Mouse (Mus musculus): ENCODE measurements around the gene Sept11. TPM values are rescaled to one million over a fixed set of nuclear protein-coding genes. Genes with fewer than 3 reads are reported as not detected.

Sept11 gene
- total RNA-seq, 2 experiments from 2014 or later = 38.7 to 44.5 TPM

DNA sequence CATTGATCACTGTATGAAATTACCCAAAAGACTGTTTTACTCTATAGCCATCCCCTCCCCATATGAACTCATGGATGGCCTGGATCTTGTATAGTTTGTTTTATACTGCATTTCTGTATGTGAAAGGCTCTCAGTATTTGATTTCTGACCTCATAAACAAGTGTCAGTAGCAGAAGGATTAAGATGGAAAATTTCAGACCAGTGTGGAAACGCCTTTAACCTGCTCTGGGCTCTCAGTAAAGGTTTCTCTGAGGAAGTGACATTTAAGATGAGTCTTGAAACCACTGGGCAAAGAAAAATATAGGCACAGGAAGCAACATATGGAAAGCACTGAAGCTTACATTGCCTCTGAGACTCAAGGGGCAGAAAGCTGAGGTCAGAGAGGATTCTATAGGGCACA is 114.3 kb downstream of the Sept11 start:
- ATAC-seq (replicated peaks; ENCODE audit: low FRiP score, low TSS enrichment, poor library complexity, severe bottlenecking) = no peak

DNA sequence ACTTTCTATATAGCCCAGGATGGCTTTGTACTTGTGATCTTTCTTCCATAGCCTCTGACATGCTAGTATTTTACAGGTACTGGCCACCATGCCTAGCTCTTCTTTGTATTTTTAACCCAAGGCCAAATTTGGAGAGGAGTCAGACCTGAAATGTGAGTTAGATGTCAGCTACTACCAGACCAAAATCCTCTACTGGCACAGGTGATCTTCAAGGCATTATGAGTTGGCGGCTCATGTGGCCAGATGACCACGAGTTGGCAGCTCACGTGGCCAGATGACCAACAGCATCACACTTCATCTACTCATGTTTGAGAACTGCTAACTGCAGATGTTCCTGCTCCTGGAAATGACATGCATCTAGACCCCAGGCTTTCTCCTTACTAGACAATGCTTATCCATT is 125.1 kb downstream of the Sept11 start:
- ATAC-seq (replicated peaks; ENCODE audit: low FRiP score, low TSS enrichment, poor library complexity, severe bottlenecking) = no peak

DNA sequence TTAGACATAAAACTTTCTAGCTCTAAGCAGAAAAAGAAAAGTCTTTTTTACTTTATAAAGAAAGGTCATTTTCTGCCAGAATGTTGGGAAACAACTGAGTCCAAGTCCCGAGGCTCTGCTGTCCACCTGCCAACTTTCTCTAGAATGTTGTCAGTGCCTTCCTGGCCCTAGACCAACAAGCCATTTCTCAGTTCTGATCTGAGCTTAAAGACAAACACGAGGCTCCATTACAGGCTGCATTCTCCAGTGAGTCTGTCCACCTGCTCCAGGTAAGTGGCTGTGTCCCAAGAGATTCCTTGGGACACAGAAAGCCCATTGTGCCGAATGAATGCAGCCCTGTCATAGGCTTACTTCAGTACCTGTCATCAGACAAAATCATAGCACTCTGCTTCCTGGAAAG is 128.4 kb downstream of the Sept11 start:
- ATAC-seq (replicated peaks; ENCODE audit: low FRiP score, low TSS enrichment, poor library complexity, severe bottlenecking) = no peak

DNA sequence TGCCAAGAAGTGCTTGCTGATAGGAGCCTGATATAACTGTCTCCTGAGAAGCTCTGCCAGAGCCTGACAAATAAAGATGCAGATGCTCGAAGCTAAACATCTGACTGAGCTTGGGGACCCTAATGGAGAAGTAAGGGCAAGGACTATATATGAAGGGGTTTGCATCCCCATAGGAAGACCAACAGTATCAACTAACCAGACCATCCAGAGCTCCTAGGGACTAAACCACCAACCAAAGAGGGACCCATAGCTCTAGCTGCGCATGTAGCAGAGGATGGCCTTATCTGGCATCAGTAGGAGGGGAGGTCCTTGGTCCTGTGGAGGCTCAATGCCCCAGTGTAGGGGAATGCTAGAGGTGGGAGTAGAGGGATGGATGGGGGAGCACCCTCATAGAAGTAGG is 131.3 kb downstream of the Sept11 start:
- ATAC-seq (replicated peaks; ENCODE audit: low FRiP score, low TSS enrichment, poor library complexity, severe bottlenecking) = no peak

Other genes with a start within 250 kb of the Sept11 start
- gene Sowahb, start 48.4 kb upstream of the Sept11 start, total RNA-seq (2014; fragmentation: Nextera tagmentation) = not detected in 2 replicates
- gene Sowahb, start 48.4 kb upstream of the Sept11 start, total RNA-seq (2017) = not detected in 2 replicates
- gene Ccni, start 113.1 kb downstream of the Sept11 start, total RNA-seq (2014; fragmentation: Nextera tagmentation) = 104 and 113 TPM in 2 replicates
- gene Ccni, start 113.1 kb downstream of the Sept11 start, total RNA-seq (2017) = 115 and 124 TPM in 2 replicates
- gene 2010109A12Rik, start 113.1 kb downstream of the Sept11 start, total RNA-seq (2014; fragmentation: Nextera tagmentation) = 1.8 TPM in 1 of 2 replicates, not detected in the other
- not detected in 2 replicates for gene 2010109A12Rik, start 113.1 kb downstream of the Sept11 start, total RNA-seq (2017)
- gene Ccng2, start 173.8 kb downstream of the Sept11 start, total RNA-seq (2014; fragmentation: Nextera tagmentation) = 6.6 and 15.3 TPM in 2 replicates
- gene Ccng2, start 173.8 kb downstream of the Sept11 start, total RNA-seq (2017) = 13.6 and 25.1 TPM in 2 replicates